Mouse (Mus musculus): ENCODE measurements around the gene Dpm2. TPM values are rescaled to one million over a fixed set of nuclear protein-coding genes. Genes with fewer than 3 reads are reported as not detected.

Dpm2 gene
- polyA plus RNA-seq, 1 experiment from 2014 or later = 141 TPM

DNA sequence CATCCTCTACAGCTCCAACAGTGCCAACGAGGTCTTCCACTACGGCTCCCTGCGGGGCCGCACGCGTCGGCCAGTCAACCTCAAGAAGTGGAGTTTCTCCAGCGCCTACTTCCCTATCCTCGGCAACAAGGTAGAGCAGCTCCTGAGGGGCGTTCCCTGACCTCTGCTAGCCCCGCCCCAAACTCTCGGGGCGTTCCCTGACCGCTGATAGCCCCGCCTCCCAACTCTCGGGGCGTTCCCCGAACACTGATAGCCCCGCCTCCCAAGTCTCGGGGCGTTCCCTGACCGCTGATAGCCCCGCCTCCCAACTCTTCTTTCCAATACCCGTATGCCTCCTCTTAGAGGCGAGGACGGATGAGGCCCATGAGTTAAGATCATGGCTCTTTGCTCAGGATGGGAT is 41.6 kb downstream of the Dpm2 start:
- Histone ChIP-seq H3K9ac (no peak overlapping the region), H3K9me3 (ENCODE audit: control insufficient read depth, low read length) (no peaks in the 10 kb centered on the region), H3K4me3 (replicated peaks; ENCODE audit: low read length) (no peak overlapping the region), H3K27ac (no peak overlapping the region), H3K36me3 (replicated peaks; ENCODE audit: control insufficient read depth, insufficient read depth) (peaks cover 15% of the 10 kb centered on the region; the same call in 1 of the 2 replicates), H3K27me3 (ENCODE audit: control insufficient read depth, insufficient read depth, low read length) (no peaks in the 10 kb centered on the region), H3K4me2 (replicated peaks) (no peak overlapping the region), H3K4me1 (replicated peaks; ENCODE audit: control insufficient read depth, insufficient read depth, low read length) (peaks cover 20% of the 10 kb centered on the region; the same call in 1 of the 2 replicates)
- WGBS = 71% methylated on average over 26 of the region's 26 CpGs
- DNase-seq (ENCODE audit: low spot score) (no peak), ATAC-seq (ENCODE audit: low FRiP score) (no peak)

DNA sequence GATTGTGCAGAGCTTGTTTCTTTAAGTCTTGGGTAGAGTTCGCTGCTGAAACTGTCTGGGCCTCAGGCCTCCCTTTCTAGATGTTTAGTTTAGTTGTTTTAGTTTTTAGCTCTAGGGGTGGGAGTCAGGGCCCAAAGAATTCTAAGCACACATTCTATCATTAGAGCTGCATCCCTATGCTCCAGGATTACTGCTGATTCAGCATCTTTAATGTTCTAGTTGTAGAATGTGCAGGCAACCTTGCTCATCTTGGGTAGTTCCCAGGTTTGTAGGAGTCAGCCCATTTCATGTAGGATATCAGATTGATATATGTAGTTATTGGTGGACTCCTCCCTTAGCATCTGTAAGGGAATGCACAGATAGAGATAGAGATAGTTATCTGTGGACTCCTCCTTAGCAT is 46.5 kb downstream of the Dpm2 start:
- Histone ChIP-seq H3K4me2 (replicated peaks) (no peak overlapping the region), H3K27me3 (ENCODE audit: control insufficient read depth, insufficient read depth, low read length) (no peaks in the 10 kb centered on the region), H3K4me3 (replicated peaks; ENCODE audit: low read length) (no peak overlapping the region), H3K27ac (no peak overlapping the region), H3K36me3 (replicated peaks; ENCODE audit: control insufficient read depth, insufficient read depth) (peaks cover 15% of the 10 kb centered on the region; the same call in 1 of the 2 replicates), H3K4me1 (replicated peaks; ENCODE audit: control insufficient read depth, insufficient read depth, low read length) (peaks cover 19% of the 10 kb centered on the region), H3K9ac (no peak overlapping the region), H3K9me3 (ENCODE audit: control insufficient read depth, low read length) (no peaks in the 10 kb centered on the region)
- 97% methylated on average over 1 of the region's 1 CpGs for WGBS
- DNase-seq (ENCODE audit: low spot score) (no peak), ATAC-seq (ENCODE audit: low FRiP score) (no peak)

DNA sequence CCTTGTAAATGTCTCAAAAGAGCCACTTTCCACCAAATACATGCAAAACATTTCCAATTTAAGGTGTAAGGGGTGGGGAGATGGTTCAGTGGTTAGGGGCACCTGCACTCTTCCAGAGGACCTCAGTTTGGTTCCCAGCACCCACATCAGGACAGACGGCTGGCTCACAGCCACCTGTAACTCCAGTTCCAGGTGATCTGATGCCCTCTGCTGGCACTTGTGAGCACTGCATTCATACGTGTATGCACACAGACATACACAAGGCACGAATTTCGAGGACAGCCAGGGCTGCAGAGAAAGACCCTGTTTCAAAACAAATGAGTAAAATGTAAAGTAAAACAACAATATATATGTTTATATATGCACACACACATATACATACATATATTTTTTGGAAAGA is 46.9 kb downstream of the Dpm2 start:
- Histone ChIP-seq H3K4me2 (replicated peaks) (no peak overlapping the region), H3K36me3 (replicated peaks; ENCODE audit: control insufficient read depth, insufficient read depth) (peaks cover 15% of the 10 kb centered on the region; the same call in 1 of the 2 replicates), H3K9ac (no peak overlapping the region), H3K9me3 (ENCODE audit: control insufficient read depth, low read length) (no peaks in the 10 kb centered on the region), H3K27ac (no peak overlapping the region), H3K27me3 (ENCODE audit: control insufficient read depth, insufficient read depth, low read length) (no peaks in the 10 kb centered on the region), H3K4me3 (replicated peaks; ENCODE audit: low read length) (no peak overlapping the region), H3K4me1 (replicated peaks; ENCODE audit: control insufficient read depth, insufficient read depth, low read length) (peaks cover 19% of the 10 kb centered on the region)
- 95% methylated on average over 4 of the region's 4 CpGs for WGBS
- DNase-seq (ENCODE audit: low spot score) (no peak), ATAC-seq (ENCODE audit: low FRiP score) (no peak)

DNA sequence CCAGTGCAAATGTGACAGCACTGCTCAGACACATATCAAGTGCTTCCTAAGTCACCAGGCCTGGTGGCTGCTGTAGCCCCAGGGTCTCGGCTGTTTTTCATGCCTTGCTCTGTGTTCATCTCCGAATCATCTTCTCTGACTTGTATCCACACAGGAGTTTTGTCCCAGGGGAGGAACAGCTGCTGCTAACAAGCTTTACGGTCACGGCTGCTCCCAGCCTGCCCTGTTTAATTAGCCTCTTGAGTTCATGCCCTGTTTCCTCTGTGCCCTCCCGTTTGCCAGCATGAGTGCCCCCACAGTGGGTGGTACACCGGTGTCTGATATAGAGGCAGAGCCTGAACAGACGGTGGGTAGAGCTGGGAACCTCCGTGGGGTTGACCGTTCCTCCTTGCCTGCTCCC is 47.4 kb downstream of the Dpm2 start:
- Histone ChIP-seq H3K27me3 (ENCODE audit: control insufficient read depth, insufficient read depth, low read length) (no peaks in the 10 kb centered on the region), H3K36me3 (replicated peaks; ENCODE audit: control insufficient read depth, insufficient read depth) (peaks cover 15% of the 10 kb centered on the region; the same call in 1 of the 2 replicates), H3K9me3 (ENCODE audit: control insufficient read depth, low read length) (no peaks in the 10 kb centered on the region), H3K27ac (no peak overlapping the region), H3K4me2 (replicated peaks) (no peak overlapping the region), H3K4me1 (replicated peaks; ENCODE audit: control insufficient read depth, insufficient read depth, low read length) (peaks cover 19% of the 10 kb centered on the region), H3K4me3 (replicated peaks; ENCODE audit: low read length) (no peak overlapping the region), H3K9ac (no peak overlapping the region)
- 57% methylated on average over 9 of the region's 9 CpGs for WGBS
- no peak for DNase-seq (ENCODE audit: low spot score)
- no peak for ATAC-seq (ENCODE audit: low FRiP score)

DNA sequence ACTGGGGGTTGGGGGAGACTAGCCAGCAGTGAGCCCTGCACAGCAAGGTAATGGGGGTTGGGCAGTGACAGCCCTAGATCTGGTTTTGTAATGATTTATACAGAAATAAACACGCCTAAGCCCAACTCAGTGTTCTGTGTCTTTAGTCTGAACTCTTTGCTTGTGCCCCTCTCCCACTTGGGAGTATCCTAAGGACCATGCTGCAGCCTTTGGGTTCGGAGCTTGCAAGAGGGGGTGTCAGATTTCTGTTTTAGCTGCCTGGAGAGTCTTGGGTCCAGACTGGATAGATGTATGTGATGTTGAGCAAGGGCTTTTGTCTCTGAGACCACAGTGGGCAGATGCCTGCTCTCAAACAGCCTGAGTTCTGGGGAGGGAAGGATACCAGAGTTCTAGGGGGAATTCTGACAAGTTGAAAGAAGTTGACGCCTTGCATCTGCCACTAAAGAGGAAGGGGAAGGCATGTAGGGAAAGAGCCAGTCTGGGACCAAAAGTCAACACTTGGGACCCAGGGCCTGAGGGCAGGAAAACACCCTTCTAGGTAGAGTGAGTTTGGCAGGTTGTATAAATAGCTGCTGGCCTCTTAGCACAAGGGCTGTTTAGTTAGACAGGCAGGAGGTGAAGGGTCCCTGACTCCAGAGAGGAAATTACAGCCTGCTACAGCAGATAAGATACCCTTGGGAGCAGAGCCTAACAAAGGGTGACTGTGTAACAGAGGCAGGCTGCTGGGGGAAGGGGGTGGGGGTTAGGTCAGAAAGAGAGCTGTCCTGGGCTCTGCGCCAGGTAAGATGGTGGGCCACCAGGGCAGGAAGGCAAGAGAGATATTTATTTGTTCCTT is 50.2 kb downstream of the Dpm2 start:
- no peaks in the 10 kb centered on the region for H3K36me3 ChIP-seq (replicated peaks; ENCODE audit: control insufficient read depth, insufficient read depth)
- H3K9me3 ChIP-seq (ENCODE audit: control insufficient read depth, low read length) = no peaks in the 10 kb centered on the region
- peaks cover 34% of the 10 kb centered on the region for H3K4me1 ChIP-seq (replicated peaks; ENCODE audit: control insufficient read depth, insufficient read depth, low read length)
- peak overlapping the region; percentile 39; the same call in 1 of the 2 replicates for H3K27ac ChIP-seq
- no peak overlapping the region for H3K4me3 ChIP-seq (replicated peaks; ENCODE audit: low read length)
- H3K9ac ChIP-seq = no peak overlapping the region
- H3K4me2 ChIP-seq (replicated peaks) = no peak overlapping the region
- WGBS = 52% methylated on average over 4 of the region's 4 CpGs
- ATAC-seq (ENCODE audit: low FRiP score) = peak; percentile 41; the same call in 1 of the 2 replicates
- no peak for DNase-seq (ENCODE audit: low spot score)
- no peaks in the 10 kb centered on the region for H3K27me3 ChIP-seq (ENCODE audit: control insufficient read depth, insufficient read depth, low read length)

DNA sequence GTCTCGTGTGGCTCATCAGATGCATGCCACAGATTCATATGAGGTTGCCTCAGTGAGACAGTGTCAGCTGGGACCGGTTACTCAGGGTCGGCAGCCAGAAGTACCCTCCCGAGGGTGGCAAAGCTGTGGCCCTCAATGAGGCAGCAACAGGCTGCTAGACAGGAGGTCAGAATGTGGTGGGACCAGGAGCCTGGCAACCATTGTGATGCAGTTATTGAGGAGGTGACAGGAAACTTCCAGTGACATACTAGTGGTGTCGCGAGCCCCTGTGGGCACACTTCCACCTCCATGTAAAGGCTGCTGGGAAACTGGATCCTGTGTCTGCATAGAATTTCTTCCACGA is 50.8 kb downstream of the Dpm2 start, which contains the start of gene Ak1:
Gene Ak1 (plus strand): TSS at position 242 of the 343 bp plus-strand sequence.
- no peak within 1 kb of the TSS for H3K9ac ChIP-seq
- ATAC-seq (ENCODE audit: low FRiP score) (peak; percentile 24; the same call in 1 of the 2 replicates), DNase-seq (ENCODE audit: low spot score) (no peak)
- H3K9me3 ChIP-seq (ENCODE audit: control insufficient read depth, low read length) = no peaks in the 10 kb centered on the region
- WGBS = 32% methylated on average over 7 of the region's 7 CpGs
- H3K4me2 ChIP-seq (replicated peaks) = no peak within 1 kb of the TSS
- H3K36me3 ChIP-seq (replicated peaks; ENCODE audit: control insufficient read depth, insufficient read depth) = no peaks in the 10 kb centered on the region
- H3K4me1 ChIP-seq (replicated peaks; ENCODE audit: control insufficient read depth, insufficient read depth, low read length) = peaks cover 40% of the 10 kb centered on the region
- H3K4me3 ChIP-seq (replicated peaks; ENCODE audit: low read length) = no peak within 1 kb of the TSS
- no peaks in the 10 kb centered on the region for H3K27me3 ChIP-seq (ENCODE audit: control insufficient read depth, insufficient read depth, low read length)
- H3K27ac ChIP-seq = peak within 1 kb of the TSS; percentile 39; the same call in 1 of the 2 replicates

Other genes starting within 250 kb of the Dpm2 start
- gene Ciz1, start 218.5 kb upstream of the Dpm2 start, polyA plus RNA-seq (2014; fragmentation: Nextera tagmentation; extraction: Ambion mirVana) = 47.5 and 49.1 TPM in 2 replicates
- gene Dnm1, start 217.5 kb upstream of the Dpm2 start, polyA plus RNA-seq (2014; fragmentation: Nextera tagmentation; extraction: Ambion mirVana) = 123 and 132 TPM in 2 replicates
- 170 and 175 TPM in 2 replicates for gene 1110008P14Rik, start 188.9 kb upstream of the Dpm2 start, polyA plus RNA-seq (2014; fragmentation: Nextera tagmentation; extraction: Ambion mirVana)
- 0.78 and 1.3 TPM in 2 replicates for gene Lcn2, start 182.6 kb upstream of the Dpm2 start, polyA plus RNA-seq (2014; fragmentation: Nextera tagmentation; extraction: Ambion mirVana)
- 58.1 and 58.9 TPM in 2 replicates for gene Ptges2, start 175.0 kb upstream of the Dpm2 start, polyA plus RNA-seq (2014; fragmentation: Nextera tagmentation; extraction: Ambion mirVana)
- gene Naif1, start 120.4 kb upstream of the Dpm2 start, polyA plus RNA-seq (2014; fragmentation: Nextera tagmentation; extraction: Ambion mirVana) = 5.3 TPM in 2 replicates
- gene Slc25a25, start 119.4 kb upstream of the Dpm2 start, polyA plus RNA-seq (2014; fragmentation: Nextera tagmentation; extraction: Ambion mirVana) = 39.2 and 42.9 TPM in 2 replicates
- gene Fam102a, start 35.5 kb upstream of the Dpm2 start, polyA plus RNA-seq (2014; fragmentation: Nextera tagmentation; extraction: Ambion mirVana) = 7.8 and 8.3 TPM in 2 replicates
- gene Pip5kl1, start 3.9 kb downstream of the Dpm2 start, polyA plus RNA-seq (2014; fragmentation: Nextera tagmentation; extraction: Ambion mirVana) = 11.6 and 12.6 TPM in 2 replicates
- gene 9430097D07Rik, start 4.8 kb downstream of the Dpm2 start, polyA plus RNA-seq (2014; fragmentation: Nextera tagmentation; extraction: Ambion mirVana) = 0.48 and 0.81 TPM in 2 replicates
- gene St6galnac4, start 16.2 kb downstream of the Dpm2 start, polyA plus RNA-seq (2014; fragmentation: Nextera tagmentation; extraction: Ambion mirVana) = 32.3 and 36.8 TPM in 2 replicates
- gene St6galnac6, start 28.9 kb downstream of the Dpm2 start, polyA plus RNA-seq (2014; fragmentation: Nextera tagmentation; extraction: Ambion mirVana) = 8.5 and 9.3 TPM in 2 replicates
- gene Ak1, start 50.9 kb downstream of the Dpm2 start, polyA plus RNA-seq (2014; fragmentation: Nextera tagmentation; extraction: Ambion mirVana) = 78.1 and 82.0 TPM in 2 replicates
- 28.1 and 30.5 TPM in 2 replicates for gene Eng, start 75.7 kb downstream of the Dpm2 start, polyA plus RNA-seq (2014; fragmentation: Nextera tagmentation; extraction: Ambion mirVana)
- 14.8 and 16.3 TPM in 2 replicates for gene Fpgs, start 133.3 kb downstream of the Dpm2 start, polyA plus RNA-seq (2014; fragmentation: Nextera tagmentation; extraction: Ambion mirVana)
- gene Cdk9, start 142.2 kb downstream of the Dpm2 start, polyA plus RNA-seq (2014; fragmentation: Nextera tagmentation; extraction: Ambion mirVana) = 59.7 and 61.6 TPM in 2 replicates
- 43.5 and 47.9 TPM in 2 replicates for gene Sh2d3c, start 150.2 kb downstream of the Dpm2 start, polyA plus RNA-seq (2014; fragmentation: Nextera tagmentation; extraction: Ambion mirVana)
- gene 6330409D20Rik, start 170.2 kb downstream of the Dpm2 start, polyA plus RNA-seq (2014; fragmentation: Nextera tagmentation; extraction: Ambion mirVana) = 3.8 and 4.5 TPM in 2 replicates
- gene Tor2a, start 186.4 kb downstream of the Dpm2 start, polyA plus RNA-seq (2014; fragmentation: Nextera tagmentation; extraction: Ambion mirVana) = 49.8 and 53.1 TPM in 2 replicates
- gene Ttc16, start 204.8 kb downstream of the Dpm2 start, polyA plus RNA-seq (2014; fragmentation: Nextera tagmentation; extraction: Ambion mirVana) = 0.52 and 0.74 TPM in 2 replicates
- 4.3 and 5.1 TPM in 2 replicates for gene Ptrh1, start 204.9 kb downstream of the Dpm2 start, polyA plus RNA-seq (2014; fragmentation: Nextera tagmentation; extraction: Ambion mirVana)
- gene Cfap157, start 213.6 kb downstream of the Dpm2 start, polyA plus RNA-seq (2014; fragmentation: Nextera tagmentation; extraction: Ambion mirVana) = 0.42 and 1.2 TPM in 2 replicates